Mouse (Mus musculus) thymus, postnatal 4 days (tissue): ENCODE results near the gene Polr2j.

Experiments used
- DNase-seq: peaks from one replicate; pipeline ENCODE4 v3.0.0; 2021

Polr2j gene

GRCm38 (mm10) chr5:136115891-136116783 is at the start of gene Polr2j:
TSS of gene Polr2j (plus strand) at chr5:136116631.
- DNase-seq, result peak; percentile 98

- DNase-seq, result no peak
Observed at GRCm38 (mm10) chr5:136069411-136069810, 47.0 kb upstream of the Polr2j start.

DNA sequence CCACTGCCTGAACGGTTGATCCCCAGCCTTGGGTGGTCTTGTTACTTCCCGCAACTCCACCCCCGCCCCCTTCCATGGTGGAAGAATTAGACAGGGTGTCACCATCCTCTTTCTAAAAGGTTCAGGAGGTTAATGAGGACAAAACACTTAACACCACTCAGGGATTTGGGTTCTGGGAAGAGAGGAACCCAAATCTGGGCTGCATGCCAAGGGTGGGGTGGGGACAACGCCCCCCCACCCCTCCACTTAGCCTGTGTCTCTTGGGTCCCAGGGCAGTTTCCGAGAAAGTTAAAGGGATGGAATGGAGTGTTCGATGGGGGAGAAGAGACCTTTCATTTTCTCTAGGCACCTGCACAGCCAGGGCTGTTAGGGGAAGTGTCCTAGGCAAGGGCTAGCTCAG is 43.4 kb upstream of the Polr2j start:
- DNase-seq, result no peak

GRCm38 (mm10) chr5:136073526-136073925 is 42.9 kb upstream of the Polr2j start:
- no peak for DNase-seq

DNA sequence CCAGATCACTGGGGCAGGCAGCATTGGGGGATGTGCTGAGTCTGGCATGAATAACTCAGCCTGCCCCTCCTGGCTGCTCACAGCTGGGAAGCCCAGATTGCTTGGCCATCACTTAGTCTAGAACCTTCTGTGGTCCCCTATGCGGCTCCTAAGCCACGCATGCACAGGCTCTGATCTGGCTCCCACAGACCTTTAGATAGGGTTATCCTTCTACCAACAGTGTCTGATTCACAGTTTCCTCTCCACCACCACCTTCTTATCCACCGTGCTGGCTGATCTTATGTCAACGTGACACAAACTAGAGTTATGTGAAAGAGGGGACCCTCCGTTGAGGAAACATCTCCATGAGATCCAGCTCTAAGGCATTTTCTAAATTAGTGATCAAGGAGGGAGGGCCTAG is 41.4 kb upstream of the Polr2j start:
- no peak for DNase-seq

DNA sequence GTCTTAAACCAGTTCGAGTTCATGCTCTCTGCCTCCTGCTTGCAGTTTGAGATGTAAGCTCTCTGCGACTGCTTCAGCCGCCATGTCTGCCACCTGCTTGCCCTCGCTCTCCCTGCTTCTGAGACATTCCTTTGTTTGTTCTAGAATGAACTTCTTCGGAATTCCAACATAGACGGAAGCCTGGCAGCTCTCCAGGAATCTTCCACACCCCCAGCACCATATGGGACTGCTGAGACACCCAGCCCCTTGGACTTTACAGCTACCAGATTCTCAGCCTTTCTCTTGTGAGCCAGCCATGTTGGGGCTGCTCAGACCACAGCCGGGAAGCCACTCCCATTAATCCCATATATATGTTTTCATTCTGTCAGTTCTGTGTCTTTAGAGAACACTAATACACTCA is 40.1 kb upstream of the Polr2j start:
- DNase-seq, result no peak

DNA sequence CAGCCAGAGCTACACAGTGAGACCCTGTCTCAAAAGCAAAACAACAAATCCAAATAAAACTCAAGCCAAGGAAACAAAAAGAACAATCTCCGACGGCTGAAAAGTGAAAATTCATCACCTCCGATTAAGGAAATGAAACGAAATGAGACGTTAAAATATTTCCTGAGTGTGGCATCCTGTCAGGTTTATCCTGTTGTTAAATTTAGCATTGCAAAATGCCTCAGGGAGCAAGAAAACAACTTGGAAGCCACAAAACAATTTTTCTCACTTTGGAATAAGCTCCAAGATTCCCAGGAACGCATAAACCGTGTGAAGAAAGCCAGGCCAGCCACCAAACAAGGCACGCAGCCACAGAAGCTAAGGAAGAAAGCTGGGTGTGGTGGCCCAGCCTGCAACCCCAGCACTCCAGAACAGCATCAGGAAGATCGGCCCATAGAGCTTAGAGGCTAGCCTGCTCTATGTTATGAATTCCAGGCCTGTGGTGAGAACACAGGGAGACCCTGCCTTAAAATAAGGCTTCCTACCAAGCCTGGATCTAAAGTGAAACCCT is 39.4 kb upstream of the Polr2j start:
- DNase-seq, result no peak

- DNase-seq, result no peak
Observed at GRCm38 (mm10) chr5:136078136-136078535, 38.3 kb upstream of the Polr2j start.

GRCm38 (mm10) chr5:136082345-136082744 is 34.1 kb upstream of the Polr2j start:
- no peak for DNase-seq

GRCm38 (mm10) chr5:136083669-136084107 is 32.7 kb upstream of the Polr2j start, which contains the start of gene Rasa4:
TSS of gene Rasa4 (plus strand) at chr5:136083916.
- DNase-seq, result peak; percentile 95

GRCm38 (mm10) chr5:136084144-136084881 is 32.1 kb upstream of the Polr2j start:
- peak; percentile 45 for DNase-seq

- DNase-seq, result peak; percentile 69
Observed at GRCm38 (mm10) chr5:136084891-136085651, 31.4 kb upstream of the Polr2j start.

DNA sequence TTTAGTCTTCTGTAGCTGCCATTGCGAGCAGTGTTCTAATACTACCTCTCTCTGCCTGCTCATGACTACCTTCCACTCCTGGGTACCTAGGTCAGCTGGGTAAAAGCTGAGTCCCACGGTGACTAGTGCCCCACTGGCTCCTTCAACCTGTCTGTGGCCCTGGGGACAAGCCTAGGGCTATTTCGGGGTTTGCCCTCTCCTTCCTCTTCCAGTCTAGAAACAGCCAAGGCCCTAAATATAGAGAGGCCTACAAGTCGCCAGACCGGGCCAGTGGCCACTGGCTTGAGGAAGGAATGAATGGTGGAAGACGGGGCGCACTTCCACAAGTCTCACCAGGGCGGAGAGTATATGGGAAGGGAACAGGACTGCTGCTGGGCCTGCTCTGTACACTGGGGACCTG is 30.1 kb upstream of the Polr2j start:
- no peak for DNase-seq

DNA sequence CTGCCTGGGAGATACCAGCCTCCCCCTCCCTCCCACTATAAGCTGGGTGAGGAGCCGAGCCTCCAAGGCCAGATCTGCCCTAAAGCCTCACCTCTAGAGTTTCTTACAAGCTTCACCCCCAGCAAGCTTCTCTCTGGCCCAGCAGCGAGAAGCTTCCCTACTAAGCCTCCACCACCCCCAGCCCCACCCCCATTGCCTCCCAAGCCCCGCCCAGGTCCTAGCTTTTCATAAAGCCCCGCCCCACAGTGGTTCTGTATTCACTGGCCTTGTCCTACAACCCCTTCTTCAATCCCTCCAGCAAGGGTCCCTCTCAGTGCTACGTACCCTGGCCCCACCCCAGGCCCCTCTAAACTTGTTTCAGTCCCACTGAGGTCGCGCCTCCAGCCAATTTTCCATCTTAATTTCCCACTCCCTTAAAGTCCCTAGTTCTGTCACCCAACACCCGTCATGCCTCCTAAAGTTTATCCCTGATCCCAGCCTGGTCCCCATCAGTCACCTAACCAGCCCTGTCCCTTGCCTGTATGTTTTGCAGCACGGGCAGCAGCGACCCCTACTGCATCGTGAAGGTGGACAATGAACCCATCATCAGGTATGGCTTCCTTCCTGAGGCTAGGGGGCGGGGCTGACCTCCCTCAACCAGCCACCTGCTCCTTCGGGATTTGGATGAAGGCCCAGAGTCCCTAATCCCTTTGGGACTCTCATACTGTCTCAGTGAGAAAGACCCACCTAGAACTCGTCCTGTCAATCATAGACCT is 27.4 kb upstream of the Polr2j start:
- peak; percentile 60 for DNase-seq

DNA sequence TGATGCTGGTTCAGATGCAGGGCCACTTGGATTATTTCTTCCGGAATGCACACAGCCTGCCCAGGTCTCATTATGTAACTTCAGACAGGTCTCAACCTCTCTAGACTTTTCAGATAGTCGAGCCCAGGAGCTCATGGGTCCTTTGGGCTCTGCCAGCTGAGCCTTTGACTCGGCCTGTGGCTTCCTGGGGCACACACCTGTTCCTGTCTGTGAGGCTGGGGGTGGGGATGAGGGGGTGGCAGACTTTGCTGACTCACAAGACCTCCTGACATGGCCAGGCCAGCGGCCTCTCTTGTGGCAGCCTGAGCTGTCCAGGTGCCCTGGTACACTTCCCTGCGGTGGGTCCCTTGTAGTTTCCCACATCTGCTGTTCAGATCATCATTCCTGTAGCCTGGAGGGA is 24.5 kb upstream of the Polr2j start:
- DNase-seq, result peak; percentile 68

- no peak for DNase-seq
Observed at GRCm38 (mm10) chr5:136094249-136095010, 22.0 kb upstream of the Polr2j start.

DNA sequence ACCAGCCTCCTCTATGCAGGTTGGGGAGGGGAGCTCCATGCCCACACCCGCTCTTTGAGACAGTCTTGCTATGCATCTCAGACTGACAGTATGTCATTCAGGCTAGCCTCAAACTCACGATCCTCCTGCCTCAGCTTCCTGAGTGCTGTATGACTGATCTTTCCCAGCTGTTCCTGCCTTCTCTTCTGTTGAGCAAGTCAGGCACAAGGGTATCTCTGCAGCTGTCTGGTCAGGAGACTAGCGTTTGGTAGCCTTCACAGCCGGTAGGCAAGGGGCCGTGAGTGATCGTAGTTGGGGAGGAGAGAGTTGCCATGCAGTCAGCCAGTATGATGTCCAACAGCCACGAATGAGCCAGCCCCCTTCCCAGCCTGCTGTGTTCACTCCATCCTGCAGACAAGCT is 21.3 kb upstream of the Polr2j start:
- no peak for DNase-seq

DNA sequence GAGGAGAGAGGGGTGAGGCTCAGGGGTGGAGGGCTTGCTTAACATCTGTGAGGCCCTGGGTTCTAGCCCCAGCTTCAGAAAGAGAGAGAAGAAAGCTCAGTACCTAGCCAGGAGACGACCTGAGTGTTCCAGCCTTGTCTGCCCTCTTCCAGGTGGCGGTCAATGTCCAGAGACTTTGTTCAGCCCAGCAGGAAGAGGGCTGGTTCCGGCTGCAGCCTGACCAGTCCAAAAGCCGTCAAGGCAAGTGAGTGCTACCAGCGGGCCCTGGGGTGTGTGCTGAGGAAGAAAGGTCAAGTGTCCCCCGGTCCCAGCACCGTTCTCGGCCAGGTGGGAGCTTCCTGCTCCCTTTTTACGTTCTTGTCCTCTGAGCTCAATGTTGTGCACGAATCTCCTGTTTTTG is 17.9 kb upstream of the Polr2j start:
- no peak for DNase-seq

GRCm38 (mm10) chr5:136102099-136102820 is 14.2 kb upstream of the Polr2j start:
- peak; percentile 87 for DNase-seq

DNA sequence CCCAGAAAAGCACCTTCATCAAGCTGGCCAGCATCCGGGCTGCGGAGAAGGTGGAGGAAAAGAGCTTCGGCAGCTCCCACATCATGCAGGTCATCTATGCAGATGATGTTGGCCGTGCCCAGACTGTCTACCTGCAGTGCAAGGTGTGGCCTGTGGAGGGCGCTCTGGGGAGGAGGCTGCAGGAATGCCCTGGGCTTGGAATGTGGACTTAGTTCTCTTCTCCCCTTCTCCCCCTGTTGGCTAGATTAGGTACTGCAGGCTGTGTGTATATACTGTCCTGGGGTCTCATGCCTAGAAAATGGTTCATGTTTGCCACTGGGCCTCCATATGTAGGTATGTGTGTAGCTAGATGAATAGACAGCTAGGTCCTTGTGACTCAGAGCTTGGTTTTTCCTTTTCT is 11.9 kb upstream of the Polr2j start:
- DNase-seq, result peak; percentile 72

- DNase-seq, result no peak
Observed at GRCm38 (mm10) chr5:136108486-136108885, 7.9 kb upstream of the Polr2j start.
